17 mouse cellular contexts compared by ENCODE assay signal in the genomic region with DNA sequence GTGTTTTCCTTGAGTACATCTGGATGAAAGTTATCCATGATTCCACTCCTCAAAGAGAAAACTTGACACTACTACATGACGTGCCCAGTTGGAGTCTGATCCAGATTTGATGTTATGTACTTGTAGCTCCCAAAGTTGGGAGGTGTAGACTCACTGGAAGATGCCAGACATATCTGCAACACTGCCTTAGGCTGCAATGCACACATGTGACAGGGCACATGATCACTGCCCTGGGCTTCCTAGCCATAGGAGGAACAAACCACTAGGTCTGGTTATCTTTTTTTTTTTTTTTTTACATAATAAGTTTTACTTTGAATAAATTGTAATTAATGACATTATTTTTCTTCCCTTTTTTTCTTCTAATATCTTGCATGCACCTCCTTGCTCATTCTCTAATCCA.
"Had no signal": no experiment of that assay in that cellular context is flagged by ENCODE, and none has a peak within 500 bp of the region (broad histone marks: within the 10 kb centered on the region; RNA-seq: fewer than 3 reads in every experiment).

No protein-coding gene starts in this region.

- H3K4me2 ChIP-seq: lung, embryonic 15.5 days; midbrain, embryonic 11.5 days; midbrain, embryonic 13.5 days; midbrain, embryonic 15.5 days; neural tube, embryonic 12.5 days; stomach, embryonic 15.5 days had no signal

- DNase-seq: lung, adult 2 months; lung, postnatal 14 days; lung, postnatal 36 days; right cerebral cortex, postnatal 14 days; thymus, adult 2 months; thymus, postnatal 25 days; thymus, postnatal 4 days had no signal

- H3K9me3 ChIP-seq: lung, embryonic 15.5 days; midbrain, embryonic 13.5 days; midbrain, embryonic 15.5 days; neural tube, embryonic 12.5 days; stomach, embryonic 15.5 days had no signal

- H3K9ac ChIP-seq: lung, embryonic 15.5 days; midbrain, embryonic 13.5 days; midbrain, embryonic 15.5 days; neural tube, embryonic 12.5 days; stomach, embryonic 15.5 days had no signal

- ATAC-seq: lung, postnatal 0 days; midbrain, embryonic 13.5 days; midbrain, embryonic 15.5 days had no signal

- H3K27me3 ChIP-seq: lung, embryonic 15.5 days; midbrain, embryonic 15.5 days; neural tube, embryonic 12.5 days; stomach, embryonic 15.5 days had no signal

- H3K27ac ChIP-seq: lung, embryonic 15.5 days; macrophage; midbrain, embryonic 13.5 days; midbrain, embryonic 15.5 days; neural tube, embryonic 12.5 days; stomach, embryonic 15.5 days; stomach, postnatal 0 days had no signal

- H3K4me3 ChIP-seq: lung, embryonic 15.5 days; megakaryocyte, embryonic 14.5 days; midbrain, embryonic 13.5 days; midbrain, embryonic 15.5 days; neural tube, embryonic 12.5 days; stomach, embryonic 15.5 days had no signal

- H3K4me1 ChIP-seq: midbrain, embryonic 13.5 days; midbrain, embryonic 15.5 days had no signal

- H3K36me3 ChIP-seq: lung, embryonic 15.5 days; midbrain, embryonic 13.5 days; midbrain, embryonic 15.5 days; neural tube, embryonic 12.5 days; stomach, embryonic 15.5 days had no signal
